Mouse (Mus musculus) fat pad, adult 2 months (tissue): ENCODE data around the gene Mlf1.
A peak's percentile ranks its signal among the peaks of the same experiment; 100 is the strongest.

Experiments used
- DNase-seq: peaks from one replicate; pipeline ENCODE4 v3.0.0-alpha.2; 2011; ENCODE audit warnings: low read depth, low spot score; ENCODE audit errors: extremely low read depth

Gene Mlf1

DNA sequence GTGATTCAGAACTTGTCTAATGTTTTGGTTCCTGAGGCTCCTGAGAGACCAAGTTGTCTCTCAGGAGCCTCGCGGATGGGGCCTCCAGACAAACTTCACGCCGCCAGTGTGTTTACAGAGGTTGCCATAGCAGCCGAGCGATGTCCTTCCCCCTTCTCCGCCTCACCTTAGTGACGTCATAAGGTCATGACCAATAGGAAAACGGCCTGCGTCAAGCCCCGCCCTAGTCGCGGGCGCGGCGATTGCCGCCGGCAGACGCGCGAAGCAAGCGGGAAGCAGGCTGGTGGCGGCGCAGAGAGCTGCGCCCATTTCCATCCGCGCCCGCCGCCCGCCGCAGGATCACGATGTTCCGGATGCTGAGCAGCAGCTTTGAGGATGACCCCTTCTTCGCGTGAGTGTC is at the start of gene Mlf1:
Gene Mlf1 (plus strand): TSS at position 226 of the 400 bp plus-strand sequence.
- no peak for DNase-seq

- no peak for DNase-seq
These were observed 34.3 kb upstream of the Mlf1 start for GRCm38 (mm10) chr3:67339558-67339957.

- no peak for DNase-seq
These were observed 33.0 kb upstream of the Mlf1 start for GRCm38 (mm10) chr3:67340921-67341320.

GRCm38 (mm10) chr3:67343004-67343662 is 30.8 kb upstream of the Mlf1 start:
- no peak for DNase-seq

GRCm38 (mm10) chr3:67344599-67344998 is 29.3 kb upstream of the Mlf1 start:
- no peak for DNase-seq

DNA sequence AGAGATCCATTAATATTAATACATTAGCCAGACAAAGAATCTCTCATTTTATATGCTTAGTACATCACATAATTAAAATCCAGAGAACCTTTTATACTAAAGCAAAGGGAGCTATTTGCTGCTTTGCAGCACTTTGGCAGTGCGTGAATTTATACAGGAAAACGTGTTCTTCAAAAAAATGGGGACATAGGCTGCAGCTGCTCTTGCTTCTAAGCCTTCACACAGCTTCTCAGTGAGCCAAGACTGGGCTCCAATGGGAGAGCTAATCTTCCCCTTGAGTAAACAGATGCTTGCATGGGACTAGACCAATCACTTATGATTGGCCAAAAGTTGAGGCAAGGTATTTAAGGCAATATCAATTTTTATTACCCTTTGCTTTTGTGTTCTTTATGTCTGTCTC is 27.2 kb upstream of the Mlf1 start:
- DNase-seq: no peak

DNA sequence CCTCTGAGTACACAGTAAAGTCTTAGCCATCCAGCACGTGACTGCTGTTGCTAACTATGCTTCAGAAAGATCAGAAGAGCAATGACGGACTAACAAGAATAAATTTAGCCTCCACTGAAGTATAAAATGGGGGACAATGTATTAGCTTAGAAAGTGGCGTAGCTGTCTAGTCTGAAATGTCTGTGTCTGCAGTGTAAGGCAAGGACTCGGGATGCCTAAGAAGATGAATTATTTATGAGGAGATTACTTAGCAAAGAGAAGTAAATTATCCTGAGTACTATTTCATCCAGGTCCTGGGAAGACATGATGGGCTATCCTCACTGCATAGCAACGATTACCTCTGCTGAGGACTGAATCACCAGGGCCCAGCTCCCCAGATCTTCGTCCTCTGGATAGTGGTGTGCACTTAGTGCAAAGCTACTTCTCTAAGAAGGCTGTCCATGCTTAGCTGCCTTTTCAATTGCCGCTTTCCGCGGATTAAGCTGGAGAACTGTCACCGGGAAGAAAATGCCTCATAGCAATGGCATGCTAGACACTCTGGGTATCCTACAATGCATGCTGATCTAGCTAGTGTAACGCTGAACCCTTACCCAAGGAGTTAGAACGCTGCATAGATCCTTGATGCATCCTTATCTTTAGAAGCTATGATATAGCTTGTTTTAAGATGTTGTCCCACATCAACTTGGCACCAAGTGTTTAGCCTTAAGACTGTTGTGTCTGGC is 22.3 kb upstream of the Mlf1 start:
- DNase-seq: no peak

GRCm38 (mm10) chr3:67352128-67352762 is 21.7 kb upstream of the Mlf1 start:
- no peak for DNase-seq

DNA sequence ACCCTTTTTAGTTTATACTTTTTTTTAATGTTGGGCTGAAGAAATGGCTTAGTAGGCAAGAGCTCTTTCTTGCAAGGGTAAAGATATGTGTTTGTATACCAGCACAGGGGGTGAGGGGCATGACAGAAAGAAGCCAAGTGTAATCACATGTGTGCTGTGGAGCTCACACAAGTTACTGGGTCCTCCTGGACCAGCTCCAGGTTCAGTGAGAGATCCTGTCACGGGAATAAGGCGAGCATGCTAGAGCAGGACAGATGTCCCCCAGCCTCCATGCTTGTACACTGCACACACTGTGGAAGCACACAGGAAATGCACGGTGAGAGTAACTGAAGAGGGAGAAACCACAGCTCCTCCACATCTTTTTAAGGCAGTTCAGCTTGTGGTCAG is 21.1 kb upstream of the Mlf1 start:
- no peak for DNase-seq

GRCm38 (mm10) chr3:67358376-67358775 is 15.5 kb upstream of the Mlf1 start:
- no peak for DNase-seq

- DNase-seq: no peak
These were observed 7.6 kb upstream of the Mlf1 start for GRCm38 (mm10) chr3:67366087-67366892.

DNA sequence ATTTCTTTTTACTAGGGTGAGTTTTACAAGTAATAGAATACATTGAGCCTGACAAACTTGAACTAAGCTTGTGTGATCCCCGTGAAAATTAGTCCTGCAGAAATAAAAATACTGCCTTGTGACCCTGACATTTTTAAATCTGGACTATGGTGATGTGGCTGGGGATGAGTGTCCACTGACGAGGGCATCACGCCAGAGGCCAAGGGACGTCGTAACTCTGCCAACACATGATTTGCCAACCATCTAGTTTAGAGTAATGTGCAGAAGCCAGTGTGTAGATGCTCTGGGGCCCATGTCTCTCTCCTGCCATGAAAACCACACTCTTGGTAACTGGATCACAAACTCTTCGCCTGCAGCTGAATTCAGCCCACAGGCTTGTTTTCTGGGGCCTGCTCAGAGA is 6.4 kb upstream of the Mlf1 start:
- DNase-seq: no peak

GRCm38 (mm10) chr3:67369407-67370079 is 4.4 kb upstream of the Mlf1 start:
- no peak for DNase-seq

DNA sequence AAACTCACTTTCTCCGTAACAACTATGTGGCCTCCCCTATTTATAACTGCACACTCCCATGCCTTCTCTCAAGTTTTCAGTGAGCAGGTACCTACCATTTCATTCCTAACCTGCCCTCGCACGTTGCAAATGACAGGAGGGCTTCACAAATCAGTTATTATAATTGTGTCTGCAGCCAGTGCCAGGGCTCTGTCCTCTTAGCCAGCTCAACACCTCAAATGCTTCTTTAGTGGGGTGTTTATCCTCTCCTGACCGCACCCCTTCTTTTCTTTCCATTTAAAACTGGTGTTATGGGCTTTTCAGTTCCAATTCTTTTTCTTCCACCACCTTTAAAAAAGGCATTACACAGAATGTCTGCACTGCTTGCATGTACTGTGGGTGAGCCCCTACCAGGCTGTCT is 1.7 kb upstream of the Mlf1 start:
- no peak for DNase-seq

DNA sequence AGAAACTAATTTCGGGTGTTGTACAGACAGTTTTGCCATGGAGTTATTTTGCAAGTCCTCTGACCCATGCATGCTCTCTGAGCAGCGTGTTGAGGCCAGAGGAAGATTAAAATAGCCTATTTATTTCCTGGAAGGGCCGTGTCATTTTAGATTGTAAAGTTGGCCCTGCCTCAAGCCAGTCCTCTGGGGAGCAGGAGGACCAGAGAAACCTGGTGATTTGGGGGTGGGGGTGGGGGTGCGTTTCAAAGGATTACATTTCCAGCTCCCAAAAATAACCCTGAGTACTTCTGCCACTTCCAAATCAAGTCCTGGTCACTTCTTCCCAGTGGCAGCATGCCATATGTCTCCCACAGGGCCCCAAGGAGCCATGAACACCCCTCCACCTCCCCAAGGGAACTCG is 1.1 kb upstream of the Mlf1 start:
- no peak for DNase-seq

- DNase-seq: no peak
These were observed 472 bp downstream of the Mlf1 start for GRCm38 (mm10) chr3:67374360-67374778.

DNA sequence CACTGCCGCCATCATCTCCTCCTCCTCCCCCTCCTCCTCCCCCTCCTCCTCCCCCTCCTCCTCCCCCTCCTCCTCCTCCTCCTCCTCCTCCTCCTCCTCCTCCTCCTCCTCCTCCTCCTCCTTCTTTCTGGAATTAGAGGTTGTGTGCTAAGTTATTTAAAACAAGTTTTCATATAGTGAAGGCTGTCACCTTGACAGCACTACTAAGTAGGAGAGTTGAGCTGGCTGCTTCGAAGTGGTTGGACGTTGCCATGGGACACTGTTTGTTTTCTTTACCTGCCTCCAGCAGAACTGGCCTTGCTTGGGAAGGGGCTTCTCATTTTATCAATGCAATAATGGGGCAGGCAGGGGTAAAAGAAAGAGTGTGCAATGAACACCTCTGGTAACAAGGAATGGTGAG is 1.2 kb downstream of the Mlf1 start, which contains the start of gene Gm17402:
Gene Gm17402 (minus strand): TSS at position 101 of the 400 bp plus-strand sequence.
- no peak for DNase-seq

- no peak for DNase-seq
These were observed 4.3 kb downstream of the Mlf1 start for GRCm38 (mm10) chr3:67378215-67378614.

DNA sequence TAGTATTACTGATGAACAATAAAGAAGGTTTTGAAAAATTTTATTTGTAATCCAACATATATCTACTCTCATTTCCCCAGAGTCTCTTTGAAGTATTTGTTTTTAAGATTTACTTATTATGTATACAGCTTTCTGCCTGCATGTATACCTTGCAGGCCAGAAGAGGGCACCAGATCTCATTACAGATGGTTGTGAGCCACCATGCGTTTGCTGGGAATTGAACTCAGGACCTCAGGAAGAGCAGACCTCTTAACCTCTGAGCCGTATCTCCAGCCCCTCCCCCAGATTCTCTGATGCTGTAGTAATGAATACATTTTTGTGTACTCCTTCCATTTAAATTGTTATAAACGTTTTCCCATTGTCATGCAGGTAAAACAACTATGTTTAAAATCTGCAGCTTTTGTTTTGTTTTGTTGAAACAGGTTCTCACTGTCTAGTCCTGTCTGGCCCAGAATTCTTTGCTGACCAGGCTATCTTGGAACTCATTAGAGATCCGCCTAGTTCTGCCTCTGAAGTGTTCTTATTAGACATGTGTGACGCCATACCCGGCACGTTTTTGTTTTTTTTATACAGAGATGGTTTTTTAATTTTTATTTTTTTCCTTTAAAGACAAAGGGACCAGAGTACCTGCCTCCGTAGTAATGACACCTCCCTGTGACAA is 55.6 kb downstream of the Mlf1 start:
- DNase-seq: no peak

GRCm38 (mm10) chr3:67429999-67430380 is 56.1 kb downstream of the Mlf1 start, which contains the start of gene Gfm1:
Gene Gfm1, plus strand, starts transcription at chr3:67430096.
- DNase-seq: peak; percentile 10
